Mouse (Mus musculus) neural tube, embryonic 14.5 days (tissue): ENCODE results near the gene Dnajc3. TPM values are rescaled to one million over a fixed set of nuclear protein-coding genes. Genes with fewer than 3 reads are reported as not detected.
A peak's percentile ranks its signal among the peaks of the same experiment; 100 is the strongest.

ENCODE experiments used
- ATAC-seq: fragments of 200-750 bp; cut with Nextera tagmentation; 2 replicates; pipeline ENCODE4 v1.8.0; 2017; ENCODE audit warnings: low read depth, mild to moderate bottlenecking, moderate TSS enrichment, moderate library complexity
- H3K27ac ChIP-seq: fragments of 300-500 bp; sonication (generic); 2 replicates; pipeline ENCODE4 v1.5.1; 2014; ENCODE audit warnings: low read depth, mild to moderate bottlenecking, control low read depth, low read length, moderate library complexity, mixed read lengths
- H3K27me3 ChIP-seq: fragments of 300-500 bp; sonication (generic); 2 replicates; pipeline ENCODE4 v1.6.1; 2014; ENCODE audit warnings: low read length; ENCODE audit not compliant: control insufficient read depth, insufficient read depth
- H3K36me3 ChIP-seq: fragments of 300-500 bp; sonication (generic); 2 replicates; pipeline ENCODE4 v1.6.1; 2014; ENCODE audit warnings: low read length, mixed read lengths; ENCODE audit not compliant: control insufficient read depth, insufficient read depth
- H3K4me1 ChIP-seq: fragments of 300-500 bp; sonication (generic); 2 replicates; pipeline ENCODE4 v1.6.1; 2014; ENCODE audit warnings: low read length; ENCODE audit not compliant: control insufficient read depth, insufficient read depth
- H3K4me2 ChIP-seq: fragments of 300-500 bp; sonication (generic); 2 replicates; pipeline ENCODE4 v1.6.1; 2014; ENCODE audit warnings: mild to moderate bottlenecking, low read depth, low read length, control low read depth
- H3K4me3 ChIP-seq: fragments of 300-500 bp; sonication (generic); 2 replicates; pipeline ENCODE4 v1.5.1; 2014; ENCODE audit warnings: low read depth, low read length, control low read depth, mixed read lengths
- H3K9ac ChIP-seq: fragments of 300-500 bp; sonication (generic); replicated peaks from 2 replicates; pipeline ENCODE4 v1.6.1; 2014; ENCODE audit warnings: low read depth, mild to moderate bottlenecking, control low read depth, low read length, mixed read lengths
- H3K9me3 ChIP-seq: fragments of 300-500 bp; sonication (generic); 2 replicates; pipeline ENCODE4 v1.6.1; 2016; ENCODE audit warnings: low read length; ENCODE audit not compliant: control insufficient read depth
- WGBS: fragments of 180-500 bp; shearing (Covaris S2); extraction: QIAGEN DNeasy Blood & Tissue Kit; methylation state at CpG from one replicate; pipeline ENCODE4 v1.1.7; 2014; 5-methylcytosine and 5-hydroxymethylcytosine counted together
- polyA plus RNA-seq: library from polyadenylated mRNA; unstranded; fragments of >200 nt; fragmentation: Nextera tagmentation; extraction: Ambion mirVana; gene quantifications from 2 replicates; pipeline ENCODE4 v1.2.1, GENCODE M21; 2014

Gene Dnajc3
- polyA plus RNA-seq, 1 experiment from 2014 or later: 21.7 TPM

- Histone ChIP-seq H3K4me2 (no peak overlapping the region), H3K4me1 (no peaks in the 10 kb centered on the region), H3K27me3 (no peaks in the 10 kb centered on the region), H3K4me3 (no peak overlapping the region), H3K36me3 (peaks cover 59% of the 10 kb centered on the region), H3K9me3 (no peaks in the 10 kb centered on the region), H3K27ac (no peak overlapping the region), H3K9ac (no peak overlapping the region)
- no peak for ATAC-seq
- 85% methylated on average over 8 of the region's 8 CpGs for WGBS
Observed at GRCm38 (mm10) chr14:118909872-118910271, 27.9 kb upstream of the Dnajc3 start.

- Histone ChIP-seq H3K27me3 (no peaks in the 10 kb centered on the region), H3K9ac (no peak overlapping the region), H3K9me3 (no peaks in the 10 kb centered on the region), H3K4me2 (no peak overlapping the region), H3K4me1 (no peaks in the 10 kb centered on the region), H3K4me3 (no peak overlapping the region), H3K36me3 (peaks cover 60% of the 10 kb centered on the region), H3K27ac (no peak overlapping the region)
- 71% methylated on average over 29 of the region's 29 CpGs for WGBS
- peak; percentile 32; the same call in 1 of the 2 replicates for ATAC-seq
Observed at GRCm38 (mm10) chr14:118910332-118911222, 27.2 kb upstream of the Dnajc3 start.

GRCm38 (mm10) chr14:118911521-118911920 is 26.3 kb upstream of the Dnajc3 start:
- no peak overlapping the region for H3K27ac ChIP-seq
- H3K36me3 ChIP-seq: peaks cover 58% of the 10 kb centered on the region
- ATAC-seq: no peak
- no peaks in the 10 kb centered on the region for H3K9me3 ChIP-seq
- H3K4me2 ChIP-seq: no peak overlapping the region
- 92% methylated on average over 6 of the region's 6 CpGs for WGBS
- no peak overlapping the region for H3K4me3 ChIP-seq
- no peaks in the 10 kb centered on the region for H3K27me3 ChIP-seq
- no peak overlapping the region for H3K9ac ChIP-seq
- H3K4me1 ChIP-seq: no peaks in the 10 kb centered on the region

- H3K36me3 ChIP-seq: peaks cover 46% of the 10 kb centered on the region
- WGBS: 86% methylated on average over 5 of the region's 5 CpGs
Observed at GRCm38 (mm10) chr14:118913651-118914050, 24.1 kb upstream of the Dnajc3 start.

GRCm38 (mm10) chr14:118919025-118919424 is 18.8 kb upstream of the Dnajc3 start:
- ATAC-seq: no peak
- Histone ChIP-seq H3K4me1 (peaks cover 36% of the 10 kb centered on the region), H3K27ac (no peak overlapping the region), H3K4me3 (no peak overlapping the region), H3K36me3 (peaks cover 12% of the 10 kb centered on the region), H3K27me3 (no peaks in the 10 kb centered on the region), H3K9ac (no peak overlapping the region), H3K9me3 (no peaks in the 10 kb centered on the region), H3K4me2 (no peak overlapping the region)
- 69% methylated on average over 8 of the region's 8 CpGs for WGBS

More at GRCm38 (mm10) chr14:118913651-118914050, 24.1 kb upstream of the Dnajc3 start:
- no peak overlapping the region for H3K4me2 ChIP-seq
- H3K4me1 ChIP-seq: no peaks in the 10 kb centered on the region
- H3K27me3 ChIP-seq: no peaks in the 10 kb centered on the region
- no peak overlapping the region for H3K27ac ChIP-seq
- no peak overlapping the region for H3K4me3 ChIP-seq
- no peak overlapping the region for H3K9ac ChIP-seq
- ATAC-seq: no peak
- no peaks in the 10 kb centered on the region for H3K9me3 ChIP-seq

GRCm38 (mm10) chr14:118920654-118921053 is 17.1 kb upstream of the Dnajc3 start:
- Histone ChIP-seq H3K9me3 (no peaks in the 10 kb centered on the region), H3K4me2 (peak overlapping the region; percentile 78; the same call in 1 of the 2 replicates), H3K4me3 (0 out of 2 replicates have a peak overlapping the region, but pooled peaks have one; percentile 5), H3K9ac (no peak overlapping the region), H3K4me1 (peaks cover 41% of the 10 kb centered on the region), H3K36me3 (peaks cover 4% of the 10 kb centered on the region; the same call in 1 of the 2 replicates), H3K27ac (no peak overlapping the region), H3K27me3 (no peaks in the 10 kb centered on the region)
- 57% methylated on average over 7 of the region's 7 CpGs for WGBS
- ATAC-seq: no peak

GRCm38 (mm10) chr14:118922251-118922650 is 15.5 kb upstream of the Dnajc3 start:
- H3K27ac ChIP-seq: no peak overlapping the region
- peak overlapping the region; percentile 78 for H3K4me2 ChIP-seq
- no peaks in the 10 kb centered on the region for H3K27me3 ChIP-seq
- no peaks in the 10 kb centered on the region for H3K9me3 ChIP-seq
- H3K4me1 ChIP-seq: peaks cover 43% of the 10 kb centered on the region
- H3K9ac ChIP-seq: peak overlapping the region; percentile 52
- ATAC-seq: no peak
- 19% methylated on average over 22 of the region's 22 CpGs for WGBS
- H3K36me3 ChIP-seq: peaks cover 4% of the 10 kb centered on the region; the same call in 1 of the 2 replicates
- peak overlapping the region; percentile 43 for H3K4me3 ChIP-seq

GRCm38 (mm10) chr14:118922667-118923184 is 15.1 kb upstream of the Dnajc3 start:
- Histone ChIP-seq H3K4me1 (peaks cover 43% of the 10 kb centered on the region), H3K36me3 (peaks cover 4% of the 10 kb centered on the region; the same call in 1 of the 2 replicates), H3K9ac (peak overlapping the region; percentile 52), H3K27ac (no peak overlapping the region), H3K4me3 (peak overlapping the region; percentile 43), H3K27me3 (no peaks in the 10 kb centered on the region), H3K9me3 (no peaks in the 10 kb centered on the region), H3K4me2 (peak overlapping the region; percentile 78)
- peak; percentile 12; the same call in 1 of the 2 replicates for ATAC-seq
- WGBS: 1% methylated on average over 39 of the region's 47 CpGs
